Mouse (Mus musculus): ENCODE measurements around the gene Keg1. TPM values are rescaled to one million over a fixed set of nuclear protein-coding genes. Genes with fewer than 3 reads are reported as not detected.

Gene Keg1
- total RNA-seq, 4 experiments from 2014 or later: 0.35 TPM; not detected in 3

GRCm38 (mm10) chr19:12765308-12765707, 69.7 kb downstream of the Keg1 start, which contains the start of gene Cntf:
Gene Cntf, minus strand, starts transcription at chr19:12765632.
- no peak for DNase-seq

Other genes starting within 250 kb of the Keg1 start
- gene Mpeg1, start 235.0 kb upstream of the Keg1 start, total RNA-seq (2022): 10 to 100 TPM; 29.9 to 72.1 (median 53.2) TPM
- gene Dtx4, start 194.3 kb upstream of the Keg1 start, total RNA-seq (2022): 10 to 100 TPM; 12.6 to 26.3 (median 19.7) TPM
- 1 to 10 TPM; 2.2 to 5.5 (median 4.6) TPM for gene Fam111a, start 150.0 kb upstream of the Keg1 start, total RNA-seq (2022)
- under 1 TPM in 1 of 4 experiments, not detected in 3; 0.16 TPM for gene Gm4952, start 95.8 kb upstream of the Keg1 start, total RNA-seq (2022)
- gene Glyat, start 62.5 kb upstream of the Keg1 start, total RNA-seq (2022): not detected
- gene Olfr1442, start 25.3 kb upstream of the Keg1 start, total RNA-seq (2022): not detected
- not detected for gene Olfr1443, start 17.7 kb upstream of the Keg1 start, total RNA-seq (2022)
- gene Cntf, start 69.8 kb downstream of the Keg1 start, total RNA-seq (2022): 1 to 10 TPM; 1.1 to 3.6 (median 2.3) TPM
- gene Zfp91, start 100.3 kb downstream of the Keg1 start, total RNA-seq (2022): 10 to 100 TPM; 70.3 to 80.8 (median 71.4) TPM
- gene Lpxn, start 100.4 kb downstream of the Keg1 start, total RNA-seq (2022): 1 to 10 TPM; 2.1 to 5.8 (median 3.9) TPM
- not detected for gene Gm5244, start 150.9 kb downstream of the Keg1 start, total RNA-seq (2022)
- not detected for gene Olfr1444, start 161.5 kb downstream of the Keg1 start, total RNA-seq (2022)
- gene Olfr1445, start 188.1 kb downstream of the Keg1 start, total RNA-seq (2022): not detected
- not detected for gene Olfr1446, start 197.7 kb downstream of the Keg1 start, total RNA-seq (2022)
- not detected for gene Olfr1447, start 208.0 kb downstream of the Keg1 start, total RNA-seq (2022)
- gene Olfr1448, start 228.6 kb downstream of the Keg1 start, total RNA-seq (2022): not detected
- gene Olfr1449, start 235.1 kb downstream of the Keg1 start, total RNA-seq (2022): not detected